Mouse (Mus musculus) heart, postnatal 0 days (tissue): ENCODE measurements around the gene Kcnd3.

Experiments
- CTCF ChIP-seq: IDR thresholded peaks from 2 replicates; pipeline ENCODE4 v1.5.1; 2016; ENCODE audit warnings: antibody characterized with exemption, control low read depth, low read depth
- EP300 ChIP-seq: IDR thresholded peaks from 2 replicates; pipeline ENCODE4 v1.6.1; 2016; ENCODE audit warnings: antibody characterized with exemption, low read depth

DNA sequence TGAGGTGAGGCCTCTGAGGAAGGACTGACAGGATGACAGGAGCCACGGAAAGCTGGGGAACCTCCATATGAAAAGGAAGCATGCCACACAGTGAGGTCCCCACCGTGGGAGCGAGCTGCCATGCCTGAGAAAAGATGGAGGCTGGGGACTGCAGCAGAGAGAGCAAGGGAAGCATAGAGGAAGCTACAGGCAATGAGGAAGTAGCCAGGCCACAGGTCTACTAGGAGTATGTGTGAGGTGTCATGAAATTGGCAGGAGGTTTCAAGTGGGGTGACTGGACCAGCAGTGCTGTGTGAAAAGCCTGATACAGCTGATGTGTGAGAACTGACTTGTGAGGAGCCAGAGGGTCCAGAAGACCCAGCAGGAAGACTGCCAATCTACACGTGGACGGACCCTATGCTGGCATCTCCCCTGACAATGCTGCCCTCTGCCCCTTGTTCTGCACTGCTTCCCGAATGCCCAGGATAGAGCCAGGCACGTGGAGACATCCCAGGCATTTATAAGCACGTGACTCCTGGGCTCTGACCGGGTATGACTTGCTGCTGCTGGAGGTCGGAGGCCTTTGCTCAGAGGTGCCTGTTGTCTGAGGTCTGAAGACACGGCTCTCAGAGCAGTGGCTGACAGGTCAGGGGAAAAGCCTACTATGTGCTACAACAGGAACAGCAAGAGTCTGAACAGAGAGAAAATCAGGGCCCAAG is 96.1 kb downstream of the Kcnd3 start:
- TF ChIP-seq EP300 (no peak), CTCF (no peak)
